Mouse (Mus musculus) E14TG2a.4 (cell line): Measurements from ENCODE around the gene Mylk3.

Source experiments
- CTCF ChIP-seq: conservative IDR thresholded peaks from 2 replicates; pipeline ENCODE4 v1.5.1; 2014; ENCODE audit warnings: low read length
- NANOG ChIP-seq: IDR thresholded peaks from 2 replicates; pipeline ENCODE4 v1.6.1; 2014; ENCODE audit warnings: borderline replicate concordance, low read length, mixed read lengths

DNA sequence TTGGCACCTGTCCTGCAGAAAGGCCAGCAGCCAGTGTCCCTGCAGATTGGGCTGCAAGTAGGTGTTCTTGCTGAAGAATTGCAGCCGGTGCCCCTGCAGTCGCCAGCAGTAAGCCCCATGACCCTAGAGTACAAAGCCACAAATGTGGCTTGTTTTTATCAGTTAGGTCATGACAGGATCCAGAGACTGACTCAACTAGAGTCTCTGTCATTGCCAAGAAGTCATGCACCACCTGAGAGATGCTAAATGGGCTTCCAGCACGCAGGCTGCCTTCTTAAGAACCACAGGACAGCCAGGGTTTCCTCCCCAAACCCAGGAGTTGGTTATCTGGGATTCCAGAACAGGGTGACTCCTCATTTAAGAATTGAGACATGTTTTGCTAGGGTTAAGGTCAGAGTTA lies 8.9 kb upstream of the Mylk3 start:
- no peak for TF ChIP-seq CTCF
- TF ChIP-seq NANOG = no peak
